In the genomic region with DNA sequence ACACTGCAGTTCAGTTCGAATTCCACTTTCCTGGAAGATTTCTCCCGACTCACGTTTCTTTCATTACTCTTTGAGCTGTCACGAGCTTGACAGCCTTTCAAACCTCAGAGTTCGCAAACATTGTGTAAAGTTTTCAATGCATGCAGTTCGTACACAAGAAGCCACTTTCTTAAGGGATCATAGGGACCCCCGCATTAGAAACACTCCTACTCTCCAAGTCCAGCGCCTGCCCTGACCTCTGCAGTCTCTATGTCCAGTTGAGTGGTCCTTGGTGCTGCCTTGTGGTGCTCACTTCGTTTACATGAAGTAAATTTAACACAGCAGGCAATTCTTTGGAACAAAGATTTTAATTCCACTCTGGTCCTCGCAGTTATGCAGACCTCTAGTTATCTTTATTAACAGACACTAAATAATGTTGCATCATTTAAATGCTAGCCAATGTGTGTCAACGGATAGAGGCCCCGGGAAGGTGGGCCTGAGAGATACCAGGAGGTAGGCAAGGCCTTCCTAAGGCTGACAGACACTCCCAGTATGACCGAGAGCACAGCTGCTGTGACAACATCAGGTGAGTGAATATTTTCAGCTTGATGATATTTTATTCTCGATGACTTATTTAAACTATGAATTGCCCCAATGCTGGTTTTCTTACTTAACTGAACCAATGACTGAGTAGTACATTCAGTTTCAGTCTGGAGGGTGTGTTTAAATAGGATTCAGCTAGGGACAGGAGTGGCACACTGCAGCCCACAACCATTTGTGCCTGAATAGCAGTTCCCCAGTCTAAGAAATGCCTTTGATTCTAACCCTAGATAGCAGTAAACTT, we compare ENCODE assay signal across 8 mouse cellular contexts. TPM values are rescaled to one million over a fixed set of nuclear protein-coding genes. Genes with fewer than 3 reads are reported as not detected.
DNase-seq lines count a peak whose midpoint lies in the region; ATAC-seq and TF ChIP-seq lines count a peak whose summit lies in the region.

Gene Gypa (plus strand): TSS at position 259 of the 823 bp plus-strand sequence.

- DNase-seq in heart, embryonic 10.5 days (ENCODE audit: low spot score) = peak; percentile 91
- no peak for DNase-seq in heart, postnatal 36 days
- peak; percentile 96 for DNase-seq in MEL-GATA-1-ER (ENCODE audit: extremely low read depth, low read depth)
- DNase-seq in forebrain, postnatal 0 days = no peak
- peak; percentile 97 for DNase-seq in liver, embryonic 14.5 days (ENCODE audit: low read depth in 3 of 3, low spot score in 3 of 3)
- DNase-seq in spleen, postnatal 36 days (ENCODE audit: low spot score in 2 of 2) = peak; percentile 61 to 84
- DNase-seq in gastrocnemius, adult 8-10 months (ENCODE audit: low spot score in 2 of 2) = no peak
- DNase-seq in cerebellum, adult 9-10 months = no peak

- H3K9ac ChIP-seq in forebrain, postnatal 0 days = peak within 1 kb of the TSS; percentile 37; the same call in 1 of the 2 replicates
- peak within 1 kb of the TSS; percentile 94 for H3K9ac ChIP-seq in liver, embryonic 14.5 days (replicated peaks)

- TF ChIP-seq EP300 in liver, embryonic 14.5 days (IDR thresholded peaks at IDR 0.05; ENCODE audit: low read depth) = peak; percentile 100

- peak; percentile 42; the same call in 1 of the 2 replicates for ATAC-seq in forebrain, postnatal 0 days
- ATAC-seq in liver, embryonic 14.5 days (ENCODE audit: insufficient read depth) = peak; percentile 93

- H3K27ac ChIP-seq in heart, embryonic 10.5 days = peak within 1 kb of the TSS; percentile 84
- H3K27ac ChIP-seq in forebrain, postnatal 0 days (ENCODE audit: low read depth, low read length) = no peak within 1 kb of the TSS
- peak within 1 kb of the TSS; percentile 98 for H3K27ac ChIP-seq in liver, embryonic 14.5 days

- H3K4me2 ChIP-seq in forebrain, postnatal 0 days (ENCODE audit: low read depth) = peak within 1 kb of the TSS; percentile 75
- H3K4me2 ChIP-seq in liver, embryonic 14.5 days (ENCODE audit: low read depth) = peak within 1 kb of the TSS; percentile 96

- intact Hi-C loops in heart, postnatal 36 days (cut with DNase I) = loop anchor here (1.0 to 5.0 kb wide), 2 partner anchors 195 to 504 kb away; no protein-coding TSS in a partner anchor

- no peaks in the 10 kb centered on the region for H3K36me3 ChIP-seq in heart, embryonic 10.5 days
- no peaks in the 10 kb centered on the region for H3K36me3 ChIP-seq in forebrain, postnatal 0 days (ENCODE audit: insufficient read depth)
- H3K36me3 ChIP-seq in liver, embryonic 14.5 days (replicated peaks; ENCODE audit: control insufficient read depth, insufficient read depth, low read depth) = peaks cover 34% of the 10 kb centered on the region

- WGBS in heart, embryonic 10.5 days = 32% methylated on average over 14 of the region's 14 CpGs
- 24% methylated on average over 14 of the region's 14 CpGs for WGBS in forebrain, postnatal 0 days
- 7% methylated on average over 14 of the region's 14 CpGs for WGBS in liver, embryonic 14.5 days (ENCODE audit: insufficient replicate concordance)

- H3K27me3 ChIP-seq in heart, embryonic 10.5 days (ENCODE audit: insufficient read depth, poor library complexity, severe bottlenecking) = no peaks in the 10 kb centered on the region
- no peaks in the 10 kb centered on the region for H3K27me3 ChIP-seq in forebrain, postnatal 0 days (ENCODE audit: insufficient read depth, low read length)
- H3K27me3 ChIP-seq in liver, embryonic 14.5 days (ENCODE audit: control insufficient read depth, insufficient read depth, low read length) = no peaks in the 10 kb centered on the region

- no peak for TF ChIP-seq CTCF in forebrain, postnatal 0 days (IDR thresholded peaks at IDR 0.05; ENCODE audit: low read depth)
- no peak for TF ChIP-seq CTCF in liver, embryonic 14.5 days (IDR thresholded peaks at IDR 0.05; ENCODE audit: low read depth)

- H3K4me3 ChIP-seq in heart, embryonic 10.5 days = peak within 1 kb of the TSS; percentile 69
- peak within 1 kb of the TSS; percentile 52 for H3K4me3 ChIP-seq in forebrain, postnatal 0 days (ENCODE audit: low read depth, low read length)
- H3K4me3 ChIP-seq in liver, embryonic 14.5 days (ENCODE audit: insufficient read depth in 1 of 2, low read depth in 2 of 2, low read length in 2 of 2) = peak within 1 kb of the TSS; percentile 80 to 85

- H3K4me1 ChIP-seq in heart, embryonic 10.5 days = no peaks in the 10 kb centered on the region
- no peaks in the 10 kb centered on the region for H3K4me1 ChIP-seq in forebrain, postnatal 0 days (ENCODE audit: insufficient read depth)
- H3K4me1 ChIP-seq in liver, embryonic 14.5 days (replicated peaks; ENCODE audit: control insufficient read depth in 2 of 2, insufficient read depth in 2 of 2, low read length in 1 of 2) = peaks cover 0 to 23% of the 10 kb centered on the region in 2 experiments; a peak in 3 of 4 replicates

- H3K9me3 ChIP-seq in heart, embryonic 10.5 days = no peaks in the 10 kb centered on the region
- no peaks in the 10 kb centered on the region for H3K9me3 ChIP-seq in forebrain, postnatal 0 days (ENCODE audit: low read length)
- no peaks in the 10 kb centered on the region for H3K9me3 ChIP-seq in liver, embryonic 14.5 days (ENCODE audit: control insufficient read depth, low read length)

RNA-seq across cellular contexts. Expression of gene Gypa, which starts in this region (rescaled TPM):
- polyA plus RNA-seq in heart, embryonic 10.5 days (2016; fragmentation: Nextera tagmentation; extraction: Ambion mirVana) = 34.3 and 45.8 TPM in 2 replicates
- under 1 TPM; 0.42 to 0.54 TPM for total RNA-seq in heart, postnatal 36 days (2021)
- 0.15 TPM in 1 of 2 replicates, not detected in the other for total RNA-seq in forebrain, postnatal 0 days (2014; rRNA removed)
- 0.45 and 0.49 TPM in 2 replicates for polyA plus RNA-seq in forebrain, postnatal 0 days (2015; fragmentation: Nextera tagmentation; extraction: Ambion mirVana)
- polyA plus RNA-seq in liver, embryonic 14.5 days (2012; rRNA removed) = 349 and 449 TPM in 2 replicates
- polyA plus RNA-seq in liver, embryonic 14.5 days (2014; fragmentation: Nextera tagmentation; extraction: Ambion mirVana) = 691 and 694 TPM in 2 replicates
- total RNA-seq in gastrocnemius, adult 8-10 months (2022) = not detected

Comparison
In these comparisons a context has a peak if more than half of its experiments do, and no peak if none do; other contexts are left out.
1. RNA of gene Gypa (polyA plus RNA-seq): 349 to 694 TPM in liver, embryonic 14.5 days and 34.3 to 45.8 TPM in heart, embryonic 10.5 days; 0.45 to 0.49 TPM in forebrain, postnatal 0 days; every median in the first group is over 10 times any median in the second.
2. DNase-seq: peak in heart, embryonic 10.5 days (single experiment), MEL-GATA-1-ER (single experiment), liver, embryonic 14.5 days (3 of 3) and spleen, postnatal 36 days (2 of 2); none in heart, postnatal 36 days (0 of 2), forebrain, postnatal 0 days (single experiment), gastrocnemius, adult 8-10 months (0 of 2) and cerebellum, adult 9-10 months (single experiment).
3. Peak in ATAC-seq, H3K4me3 ChIP-seq, H3K9ac ChIP-seq and H3K4me2 ChIP-seq in forebrain, postnatal 0 days; RNA of the gene not detected or under 1 TPM.
4. Peak in every context shown above with its lines, with median percentiles within 50 percentile points of each other: H3K4me3 ChIP-seq.